Mouse (Mus musculus): ENCODE measurements around the gene Adipor2.

The Adipor2 gene

GRCm38 (mm10) chr6:119419412-119419811, 1.9 kb upstream of the Adipor2 start:
- no peak for DNase-seq

- no peak for DNase-seq
Observed at GRCm38 (mm10) chr6:119418392-119419251, 1.1 kb upstream of the Adipor2 start.

- DNase-seq, result no peak
Observed at GRCm38 (mm10) chr6:119417821-119418220, 317 bp upstream of the Adipor2 start.

- no peak for DNase-seq
Observed at GRCm38 (mm10) chr6:119416643-119417042, 861 bp downstream of the Adipor2 start.

- DNase-seq, result no peak
Observed at GRCm38 (mm10) chr6:119414262-119415043, 3.1 kb downstream of the Adipor2 start.

GRCm38 (mm10) chr6:119412588-119412987, 4.9 kb downstream of the Adipor2 start:
- DNase-seq, result no peak

GRCm38 (mm10) chr6:119411511-119411910, 6.0 kb downstream of the Adipor2 start:
- DNase-seq, result no peak

GRCm38 (mm10) chr6:119409766-119410165, 7.7 kb downstream of the Adipor2 start:
- DNase-seq, result no peak

- no peak for DNase-seq
Observed at GRCm38 (mm10) chr6:119408582-119408981, 8.9 kb downstream of the Adipor2 start.

GRCm38 (mm10) chr6:119407818-119408217, 9.7 kb downstream of the Adipor2 start:
- DNase-seq, result no peak

- no peak for DNase-seq
Observed at GRCm38 (mm10) chr6:119406528-119406927, 11.0 kb downstream of the Adipor2 start.

- DNase-seq, result no peak
Observed at GRCm38 (mm10) chr6:119405310-119405709, 12.2 kb downstream of the Adipor2 start.

- no peak for DNase-seq
Observed at GRCm38 (mm10) chr6:119404854-119405253, 12.7 kb downstream of the Adipor2 start.

- no peak for DNase-seq
Observed at GRCm38 (mm10) chr6:119402976-119403375, 14.5 kb downstream of the Adipor2 start.

GRCm38 (mm10) chr6:119401545-119402304, 15.8 kb downstream of the Adipor2 start:
- no peak for DNase-seq

GRCm38 (mm10) chr6:119400649-119401048, 16.9 kb downstream of the Adipor2 start:
- no peak for DNase-seq

- no peak for DNase-seq
Observed at GRCm38 (mm10) chr6:119399371-119399770, 18.1 kb downstream of the Adipor2 start.

GRCm38 (mm10) chr6:119396309-119396634, 21.2 kb downstream of the Adipor2 start:
- no peak for DNase-seq

GRCm38 (mm10) chr6:119395421-119396308, 21.8 kb downstream of the Adipor2 start:
- no peak for DNase-seq

- no peak for DNase-seq
Observed at GRCm38 (mm10) chr6:119392836-119393235, 24.7 kb downstream of the Adipor2 start.

- DNase-seq, result no peak
Observed at GRCm38 (mm10) chr6:119390728-119391127, 26.8 kb downstream of the Adipor2 start.

GRCm38 (mm10) chr6:119389089-119389488, 28.4 kb downstream of the Adipor2 start:
- no peak for DNase-seq
